Mouse (Mus musculus): ENCODE measurements around the gene Tnks2.

- TF ChIP-seq CTCF (IDR thresholded peaks at IDR 0.05; ENCODE audit: low read depth, low read length) (no peak), POLR2A (IDR thresholded peaks at IDR 0.05; ENCODE audit: extremely low read depth, insufficient read depth, low read length) (no peak)
These were observed 69.3 kb downstream of the Tnks2 start for GRCm38 (mm10) chr19:36903377-36903776.
